Mouse (Mus musculus) ES-Bruce4 (cell line): ENCODE measurements around the gene Krt27.

Source experiments
- CTCF ChIP-seq: IDR thresholded peaks from one replicate; pipeline ENCODE4 v1.8.1; 2011; ENCODE audit warnings: low read depth, low read length
- EP300 ChIP-seq: IDR thresholded peaks from 2 replicates; pipeline ENCODE4 v1.6.1; 2011; ENCODE audit warnings: low read depth, low read length; ENCODE audit not compliant: insufficient read depth
- POLR2A ChIP-seq: IDR thresholded peaks from one replicate; pipeline ENCODE4 v1.8.1; 2011; ENCODE audit warnings: low read length; ENCODE audit not compliant: insufficient read depth

GRCm38 (mm10) chr11:99388661-99389060 lies 37.8 kb upstream of the Krt27 start:
- TF ChIP-seq POLR2A (no peak), CTCF (no peak), EP300 (no peak)
